Mouse (Mus musculus) telencephalon, adult 2 months (tissue): ENCODE results near the gene Cyp4a14.
"Not testable (repeated sequence)": the region's sequence is repeated elsewhere in the genome, so short reads cannot be mapped to it uniquely, and the experiment has no call there.

Source experiments
- DNase-seq: peaks from one replicate; pipeline ENCODE4 v3.0.0-alpha.2; 2011; ENCODE audit warnings: low read depth, low spot score

Cyp4a14 gene

DNA sequence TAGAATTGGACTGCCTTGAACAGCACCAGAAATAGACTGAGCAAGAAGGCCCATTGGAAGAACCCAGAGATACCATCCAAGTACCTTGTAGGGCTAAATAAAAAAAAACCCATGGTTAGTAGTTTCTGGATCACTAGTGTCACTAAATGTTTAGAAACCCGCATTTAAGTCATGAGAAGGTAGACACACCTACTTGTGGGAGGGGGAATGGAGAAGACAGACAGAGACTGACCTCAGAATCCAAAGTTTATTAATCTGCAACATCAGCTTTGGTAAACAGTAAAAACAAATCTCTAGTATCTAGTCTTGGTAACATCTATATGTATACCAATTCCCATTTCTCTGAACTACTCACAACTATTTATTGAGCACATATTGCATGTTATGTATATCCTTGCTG is at the start of gene Cyp4a14:
Cyp4a14 (minus strand) TSS at position 142 of the 400 bp plus-strand sequence.
- DNase-seq, result no peak

GRCm38 (mm10) chr4:115545101-115545500 is 49.2 kb upstream of the Cyp4a14 start:
- no peak for DNase-seq

DNA sequence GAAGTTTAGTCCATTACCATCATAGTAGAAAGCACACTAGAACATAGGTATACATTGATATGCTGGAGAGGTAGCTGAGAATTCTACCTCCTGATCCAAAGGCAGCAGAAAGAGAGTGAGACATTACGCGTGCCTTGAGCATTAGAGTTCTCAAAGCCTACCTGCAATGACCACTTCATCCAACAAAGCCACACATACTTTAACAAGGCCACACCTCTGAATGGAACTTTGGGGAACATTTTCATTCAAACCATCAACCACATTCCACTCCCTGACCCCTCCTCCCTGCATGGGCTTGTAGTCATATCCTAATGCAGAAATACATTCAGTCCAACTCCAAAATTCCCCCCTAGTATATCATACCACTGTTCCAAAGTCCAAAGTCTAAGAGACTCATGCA is 25.8 kb upstream of the Cyp4a14 start:
- DNase-seq, result no peak

DNA sequence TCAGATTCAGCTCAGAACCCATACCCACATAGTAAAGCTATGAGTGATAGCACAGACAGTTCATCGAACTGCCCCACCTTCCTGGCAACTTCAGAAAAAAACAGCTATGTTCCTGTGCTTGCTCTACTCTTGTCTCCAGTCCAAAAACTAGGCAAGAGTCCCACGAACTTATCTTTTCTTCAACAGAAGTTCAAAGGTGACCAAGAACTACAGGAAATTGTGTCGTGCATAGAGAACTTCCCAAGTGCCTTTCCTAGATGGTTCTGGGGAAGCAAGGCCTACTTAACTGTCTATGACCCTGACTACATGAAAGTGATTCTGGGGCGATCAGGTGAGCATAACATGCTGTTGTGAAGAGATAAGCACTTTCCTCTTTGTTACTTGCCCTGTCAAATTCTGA is 23.5 kb upstream of the Cyp4a14 start:
- no peak for DNase-seq

DNA sequence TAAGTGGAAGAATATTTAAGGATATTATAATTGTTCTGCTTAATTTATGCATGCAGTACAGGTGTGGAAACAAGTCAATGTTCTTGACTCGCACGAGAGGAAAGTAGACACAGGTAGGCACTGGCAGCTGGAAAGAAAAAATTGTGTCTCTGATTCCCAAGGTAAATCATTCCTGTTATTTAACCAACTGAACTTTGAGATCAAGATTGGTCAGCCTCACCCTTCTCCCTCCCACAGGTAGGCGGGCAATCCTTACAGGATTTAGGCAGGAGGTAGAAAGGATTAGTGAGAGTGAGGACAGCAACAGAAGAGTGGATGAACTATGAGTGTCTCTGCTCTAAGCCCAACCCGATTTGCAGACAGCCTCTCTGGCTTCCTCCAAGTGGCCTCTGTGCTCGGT is 22.1 kb upstream of the Cyp4a14 start, which contains the start of gene Cyp4a10:
Cyp4a10 (plus strand) TSS at position 265 of the 400 bp plus-strand sequence.
- not testable (repeated sequence) for DNase-seq

DNA sequence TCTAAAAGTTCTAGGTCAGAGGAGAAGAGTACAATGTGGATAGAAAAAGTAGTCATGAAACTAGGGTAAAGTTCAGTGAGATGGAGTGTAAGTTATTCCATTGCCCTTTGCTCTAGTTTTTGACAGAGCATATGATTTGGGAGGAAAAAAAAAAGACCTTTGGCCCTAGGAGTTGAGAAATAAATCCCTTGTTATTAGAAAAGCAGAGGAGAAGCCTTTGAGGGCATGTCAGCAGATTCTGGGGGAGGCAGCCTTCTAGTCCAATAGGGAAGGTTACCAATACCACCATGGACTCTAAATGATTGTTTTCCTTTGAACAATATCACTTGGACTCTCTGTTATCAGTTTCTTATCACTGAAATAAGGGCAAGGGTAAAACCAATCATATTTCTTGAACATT is 18.0 kb upstream of the Cyp4a14 start:
- not testable (repeated sequence) for DNase-seq

DNA sequence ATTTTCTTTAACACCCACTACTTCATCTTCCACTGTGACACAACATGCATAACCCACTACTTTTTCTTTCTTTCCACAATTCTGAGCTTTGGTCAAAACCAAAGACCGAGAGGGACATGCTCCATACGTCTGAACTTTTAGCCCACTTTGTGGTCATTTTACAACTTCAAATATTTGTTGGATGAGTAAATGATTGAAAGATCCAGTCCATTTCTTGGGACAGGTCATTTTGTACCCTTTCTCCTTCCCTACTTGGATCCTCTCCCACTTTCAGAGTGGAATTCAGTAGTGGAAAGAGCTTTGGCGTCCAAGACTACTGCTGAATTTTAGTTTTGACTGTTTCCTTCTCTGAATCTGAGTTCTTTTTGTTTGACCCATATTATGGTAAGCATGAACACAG is 1.5 kb upstream of the Cyp4a14 start:
- DNase-seq, result no peak

DNA sequence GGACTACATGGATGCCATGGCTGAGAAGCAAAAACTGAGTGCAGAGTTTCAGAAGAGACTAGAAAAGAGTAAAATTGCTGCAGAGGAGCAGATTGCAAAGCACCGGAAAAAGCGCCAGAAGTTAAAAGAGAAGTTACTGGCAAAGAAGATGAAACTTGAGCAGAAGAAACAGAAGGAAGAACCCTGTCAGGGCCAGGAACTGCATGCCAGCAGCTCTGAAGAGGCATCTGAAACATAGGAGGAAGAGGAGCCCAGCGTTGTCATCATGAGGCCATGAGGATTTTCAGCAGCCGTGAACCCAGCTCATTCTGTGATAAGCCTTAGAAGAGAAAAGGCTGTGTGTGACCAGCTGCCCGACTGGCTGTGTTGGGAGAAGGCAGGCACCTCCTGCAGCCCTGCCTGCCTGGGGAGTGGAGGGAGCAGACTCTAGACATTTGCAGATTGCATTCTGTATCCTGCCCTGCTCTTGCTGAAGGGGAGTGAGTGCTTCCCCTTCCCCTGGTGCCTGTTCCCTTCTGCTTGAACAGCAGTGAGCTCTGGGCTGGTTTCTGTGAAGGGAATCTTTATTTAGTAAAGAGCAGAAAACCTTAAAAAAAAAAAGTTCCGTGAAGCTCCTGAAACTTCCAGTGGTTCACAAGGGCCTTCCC is 14.8 kb downstream of the Cyp4a14 start:
- DNase-seq, result peak; percentile 6

DNA sequence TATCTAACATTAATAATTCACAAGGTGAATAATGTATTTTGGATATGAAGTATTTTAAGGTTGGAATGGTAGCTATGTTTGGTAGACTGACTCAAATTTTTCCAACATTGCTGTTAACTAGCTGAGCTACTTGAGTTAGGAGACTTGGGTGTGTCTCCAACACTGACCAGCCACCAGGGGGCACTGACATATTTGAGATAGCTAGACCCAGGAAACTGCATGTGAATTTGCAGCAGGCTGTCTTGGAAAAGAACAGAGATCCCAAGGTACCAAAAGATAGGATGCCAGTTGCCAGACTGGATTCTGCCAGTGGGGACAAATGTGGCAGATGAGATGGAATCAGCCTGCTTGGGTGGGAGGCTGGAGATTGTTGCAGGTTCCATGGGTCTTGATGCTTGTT is 19.9 kb downstream of the Cyp4a14 start:
- peak; percentile 1 for DNase-seq

- DNase-seq, result not testable (repeated sequence)
Observed at GRCm38 (mm10) chr4:115473585-115473984, 22.4 kb downstream of the Cyp4a14 start.

GRCm38 (mm10) chr4:115452304-115452703 is 43.6 kb downstream of the Cyp4a14 start, which contains the start of gene Cyp4a30b:
Cyp4a30b (plus strand) TSS chr4:115452604.
- DNase-seq, result no peak

GRCm38 (mm10) chr4:115450577-115451137 is 45.3 kb downstream of the Cyp4a14 start:
- no peak for DNase-seq
